Mouse (Mus musculus): Measurements from ENCODE around the gene Phf6. TPM values are rescaled to one million over a fixed set of nuclear protein-coding genes. Genes with fewer than 3 reads are reported as not detected.

Gene Phf6
- 46.7 TPM for polyA plus RNA-seq (2014; fragmentation: Illumina TruSeq; extraction: RNeasy Lipid Tissue Mini Kit (QIAGEN cat#74804); ENCODE audit: low read depth, low replicate concordance)

GRCm38 (mm10) chrX:52911587-52912371, at the start of gene Phf6:
Gene Phf6 (plus strand): TSS chrX:52912266.

GRCm38 (mm10) chrX:52987905-52988783, 76.1 kb downstream of the Phf6 start, which contains the start of gene Hprt:
Gene Hprt (plus strand): TSS chrX:52988137.

Other genes with a start within 250 kb of the Phf6 start
- 0.95 TPM for gene Ccdc160, start 121.1 kb upstream of the Phf6 start, polyA plus RNA-seq (2014; fragmentation: Illumina TruSeq; extraction: RNeasy Lipid Tissue Mini Kit (QIAGEN cat#74804); ENCODE audit: low read depth, low replicate concordance)
- 404 TPM for gene Hprt, start 75.9 kb downstream of the Phf6 start, polyA plus RNA-seq (2014; fragmentation: Illumina TruSeq; extraction: RNeasy Lipid Tissue Mini Kit (QIAGEN cat#74804); ENCODE audit: low read depth, low replicate concordance)

Data from sigmoid colon, adult 10 weeks (tissue).